Mouse (Mus musculus) right cerebral cortex, adult 2 months (tissue): ENCODE results near the gene Il1r1.

ENCODE experiments used
- DNase-seq, 2 experiments: peaks; one replicate each; pipeline ENCODE4 v3.0.0; 2021 to 2022; ENCODE audit warnings: low spot score in 2 of 2

The Il1r1 gene

GRCm38 (mm10) chr1:40362784-40363183, 137.9 kb downstream of the Il1r1 start:
- no peak for DNase-seq
